Mouse (Mus musculus) layer of hippocampus, adult 2 months (tissue): Measurements from ENCODE around the gene Rasa2. TPM values are rescaled to one million over a fixed set of nuclear protein-coding genes. Genes with fewer than 3 reads are reported as not detected.

ENCODE experiments used
- DNase-seq, 2 experiments: peaks; one replicate each; pipeline ENCODE4 v3.0.0; 2022; ENCODE audit warnings: low spot score in 2 of 2
- H3K27ac ChIP-seq: fragments of 200-600 bp; 2 replicates; pipeline ENCODE4 v1.8.1; 2022
- H3K4me3 ChIP-seq: fragments of 200-600 bp; 2 replicates; pipeline ENCODE4 v1.8.1; 2022; ENCODE audit warnings: mild to moderate bottlenecking
- CTCF ChIP-seq: fragments of 200-600 bp; conservative IDR thresholded peaks from 2 replicates; pipeline ENCODE4 v1.8.1; 2022; ENCODE audit warnings: antibody characterized with exemption, mild to moderate bottlenecking, moderate library complexity
- total RNA-seq, 2 experiments: library from RNA; stranded (reverse); gene quantifications; 2 replicates each; pipeline ENCODE4 v1.2.3; 2021

The Rasa2 gene
- total RNA-seq, 2 experiments from 2014 or later, result 27.7 to 31.8 TPM

GRCm38 (mm10) chr9:96491810-96492209 lies 139.6 kb downstream of the Rasa2 start:
- TF ChIP-seq CTCF, result peak; percentile 88
- no peak for DNase-seq
- no peak overlapping the region for H3K27ac ChIP-seq
- H3K4me3 ChIP-seq, result no peak overlapping the region

Other genes starting within 250 kb of the Rasa2 start
- 10 to 100 TPM; 57.2 to 58.1 TPM for gene Rnf7, start 152.9 kb downstream of the Rasa2 start, total RNA-seq
- gene Gm28729, start 106.4 kb downstream of the Rasa2 start, total RNA-seq, result under 1 TPM in 1 of 2 experiments, not detected in 1; 0.34 TPM
- 10 to 100 TPM; 57.9 to 65.3 TPM for gene Zbtb38, start 121.2 kb upstream of the Rasa2 start, total RNA-seq